Mouse (Mus musculus) neural tube, embryonic 11.5 days (tissue): Measurements from ENCODE around the gene Pnpo. TPM values are rescaled to one million over a fixed set of nuclear protein-coding genes. Genes with fewer than 3 reads are reported as not detected.
A peak's percentile ranks its signal among the peaks of the same experiment; 100 is the strongest.

Source experiments
- ATAC-seq: fragments of 200-750 bp; cut with Nextera tagmentation; 2 replicates; pipeline ENCODE4 v1.8.0; 2017; ENCODE audit warnings: moderate number of reproducible peaks, mild to moderate bottlenecking, moderate TSS enrichment, moderate library complexity; ENCODE audit not compliant: insufficient read depth, low FRiP score, low TSS enrichment
- DNase-seq: peaks from one replicate; pipeline ENCODE4 v3.0.0-alpha.2; 2015; ENCODE audit warnings: low spot score
- H3K27ac ChIP-seq: fragments of 300-500 bp; sonication (generic); 2 replicates; pipeline ENCODE4 v1.5.1; 2014; ENCODE audit warnings: low read depth, mild to moderate bottlenecking, low read length
- H3K27me3 ChIP-seq: fragments of 300-500 bp; sonication (generic); 2 replicates; pipeline ENCODE4 v1.6.1; 2014; ENCODE audit warnings: mild to moderate bottlenecking, low read length, mixed read lengths; ENCODE audit not compliant: control insufficient read depth, insufficient read depth
- H3K36me3 ChIP-seq: fragments of 300-500 bp; sonication (generic); 2 replicates; pipeline ENCODE4 v1.6.1; 2014; ENCODE audit warnings: mild to moderate bottlenecking, low read length, moderate library complexity, mixed read lengths; ENCODE audit not compliant: control insufficient read depth, insufficient read depth
- H3K4me1 ChIP-seq: fragments of 300-500 bp; sonication (generic); 2 replicates; pipeline ENCODE4 v1.6.1; 2014; ENCODE audit warnings: low read length, mixed read lengths; ENCODE audit not compliant: control insufficient read depth, insufficient read depth
- H3K4me2 ChIP-seq: fragments of 300-500 bp; sonication (generic); 2 replicates; pipeline ENCODE4 v1.6.1; 2014; ENCODE audit warnings: low read depth, mild to moderate bottlenecking, moderate library complexity
- H3K4me3 ChIP-seq: fragments of 300-500 bp; sonication (generic); 2 replicates; pipeline ENCODE4 v1.5.1; 2014; ENCODE audit warnings: low read depth, low read length
- H3K9ac ChIP-seq: fragments of 300-500 bp; sonication (generic); 2 replicates; pipeline ENCODE4 v1.6.1; 2014; ENCODE audit warnings: mild to moderate bottlenecking, low read length
- H3K9me3 ChIP-seq: fragments of 300-500 bp; sonication (generic); 2 replicates; pipeline ENCODE4 v1.6.1; 2016; ENCODE audit warnings: low read length; ENCODE audit not compliant: control insufficient read depth
- WGBS: fragments of 180-500 bp; shearing (Covaris S2); extraction: QIAGEN DNeasy Blood & Tissue Kit; methylation state at CpG from one replicate; pipeline ENCODE4 v1.1.7; 2014; 5-methylcytosine and 5-hydroxymethylcytosine counted together
- polyA plus RNA-seq: library from polyadenylated mRNA; unstranded; fragments of >200 nt; fragmentation: Nextera tagmentation; extraction: Ambion mirVana; gene quantifications from 2 replicates; pipeline ENCODE4 v1.2.1, GENCODE M21; 2014

The Pnpo gene
- polyA plus RNA-seq, 1 experiment from 2014 or later, result 26.2 TPM

GRCm38 (mm10) chr11:96910003-96910402 lies 33.8 kb downstream of the Pnpo start:
- Histone ChIP-seq H3K4me1 (peaks cover 37% of the 10 kb centered on the region), H3K9ac (no peak overlapping the region), H3K4me2 (no peak overlapping the region), H3K4me3 (no peak overlapping the region), H3K27ac (no peak overlapping the region), H3K9me3 (no peaks in the 10 kb centered on the region), H3K27me3 (no peaks in the 10 kb centered on the region), H3K36me3 (peaks cover 2% of the 10 kb centered on the region; the same call in 1 of the 2 replicates)
- DNase-seq (peak; percentile 87), ATAC-seq (peak; percentile 24; the same call in 1 of the 2 replicates)
- 26% methylated on average over 7 of the region's 7 CpGs for WGBS

DNA sequence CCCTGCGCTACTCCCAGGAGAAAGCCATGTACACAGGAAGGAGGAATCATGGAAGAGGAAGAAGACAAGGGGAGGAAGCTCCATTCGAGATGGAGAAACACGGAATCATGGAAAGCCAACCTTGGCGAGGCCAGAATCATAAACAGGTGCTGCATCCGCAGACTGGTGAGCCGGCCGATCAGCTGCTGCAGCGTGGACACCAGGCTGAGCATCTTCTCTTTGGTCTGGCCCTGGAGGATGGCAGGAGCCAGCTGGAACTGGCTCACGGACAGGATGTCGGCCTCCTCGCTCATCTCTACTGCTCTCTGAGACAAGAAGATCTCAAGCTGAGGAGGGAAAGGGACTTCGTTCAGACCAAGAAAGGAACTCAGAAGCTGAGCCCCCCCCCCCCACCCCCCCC lies 35.2 kb downstream of the Pnpo start:
- Histone ChIP-seq H3K4me3 (no peak overlapping the region), H3K27ac (peak overlapping the region; percentile 89), H3K9ac (peak overlapping the region; percentile 14; the same call in 1 of the 2 replicates), H3K4me1 (peaks cover 42% of the 10 kb centered on the region), H3K4me2 (no peak overlapping the region), H3K27me3 (no peaks in the 10 kb centered on the region), H3K9me3 (no peaks in the 10 kb centered on the region), H3K36me3 (peaks cover 2% of the 10 kb centered on the region; the same call in 1 of the 2 replicates)
- 88% methylated on average over 12 of the region's 12 CpGs for WGBS
- ATAC-seq (no peak), DNase-seq (no peak)

- Histone ChIP-seq H3K27ac (peak overlapping the region; percentile 89), H3K4me3 (no peak overlapping the region), H3K4me2 (no peak overlapping the region), H3K9me3 (no peaks in the 10 kb centered on the region), H3K9ac (peak overlapping the region; percentile 41), H3K36me3 (peaks cover 2% of the 10 kb centered on the region; the same call in 1 of the 2 replicates), H3K27me3 (no peaks in the 10 kb centered on the region), H3K4me1 (peaks cover 59% of the 10 kb centered on the region)
- ATAC-seq (no peak), DNase-seq (peak; percentile 69)
- 20% methylated on average over 15 of the region's 15 CpGs for WGBS
Measured at GRCm38 (mm10) chr11:96906431-96907161, 37.2 kb downstream of the Pnpo start.

DNA sequence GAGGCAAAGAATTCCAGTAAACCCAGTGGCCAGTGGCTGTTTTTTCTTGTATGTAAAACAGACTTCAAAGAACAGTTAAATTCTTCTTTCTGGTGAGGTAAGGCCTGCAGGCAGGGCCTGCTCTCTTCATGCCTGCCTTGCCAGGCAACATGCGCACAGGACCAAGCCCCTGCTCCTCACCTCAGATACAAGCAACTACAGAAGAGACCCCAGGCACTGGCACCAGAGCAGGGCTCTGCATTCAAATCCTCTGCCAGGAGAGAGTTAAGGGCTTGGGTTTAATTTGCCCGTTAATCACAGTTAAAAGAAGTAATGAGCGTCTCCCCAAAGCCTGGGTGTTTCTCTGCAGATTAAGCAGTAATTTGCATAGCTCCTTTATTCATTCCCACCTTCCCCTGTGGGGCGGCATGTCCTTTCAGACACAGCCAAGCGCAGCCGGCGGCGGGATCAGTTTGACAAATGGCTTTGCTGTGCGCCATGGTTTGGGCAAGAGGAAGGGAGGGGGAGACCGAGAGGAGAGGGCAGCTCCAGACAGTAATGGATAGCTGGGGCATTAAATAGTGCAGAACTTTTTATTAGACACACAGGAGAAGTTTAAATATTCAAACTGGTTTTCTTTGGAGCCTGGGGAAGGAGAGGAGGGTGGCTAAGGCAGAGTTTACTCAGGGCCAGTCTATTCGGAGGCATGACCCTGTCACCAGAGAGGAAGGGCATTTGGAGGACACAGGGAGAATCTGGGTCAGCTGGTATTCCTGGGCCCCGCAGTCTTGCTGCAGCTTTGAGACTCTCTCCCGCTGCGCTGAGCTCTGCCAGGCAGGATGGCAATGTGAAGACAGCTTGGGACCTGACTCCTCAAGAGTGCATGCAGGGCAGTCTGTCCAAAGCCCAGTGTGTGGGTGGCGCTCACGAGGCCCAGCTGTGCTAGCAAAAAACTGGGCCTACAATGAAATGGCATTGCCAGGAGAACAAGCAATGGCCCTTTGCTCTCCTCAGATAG lies 40.8 kb downstream of the Pnpo start:
- H3K4me3 ChIP-seq, result no peak overlapping the region
- H3K9me3 ChIP-seq, result no peaks in the 10 kb centered on the region
- no peak overlapping the region for H3K4me2 ChIP-seq
- no peaks in the 10 kb centered on the region for H3K27me3 ChIP-seq
- ATAC-seq (peak; percentile 81), DNase-seq (peak; percentile 91)
- 3% methylated on average over 16 of the region's 16 CpGs for WGBS
- H3K36me3 ChIP-seq, result no peaks in the 10 kb centered on the region; the same call in 1 of the 2 replicates
- peak overlapping the region; percentile 27 for H3K9ac ChIP-seq
- H3K4me1 ChIP-seq, result peaks cover 72% of the 10 kb centered on the region
- H3K27ac ChIP-seq, result peak overlapping the region; percentile 93

- no peak for DNase-seq
- H3K4me1 ChIP-seq, result peaks cover 69% of the 10 kb centered on the region
- WGBS, result 36% methylated on average over 9 of the region's 9 CpGs
- H3K4me3 ChIP-seq, result no peak overlapping the region
- 0 out of 2 replicates have a peak overlapping the region, but pooled peaks have one; percentile 1 for H3K9ac ChIP-seq
- peak overlapping the region; percentile 95 for H3K27ac ChIP-seq
- H3K9me3 ChIP-seq, result no peaks in the 10 kb centered on the region
- ATAC-seq, result no peak
- H3K4me2 ChIP-seq, result no peak overlapping the region
- H3K36me3 ChIP-seq, result no peaks in the 10 kb centered on the region
- H3K27me3 ChIP-seq, result no peaks in the 10 kb centered on the region
Measured at GRCm38 (mm10) chr11:96901332-96901731, 42.5 kb downstream of the Pnpo start.

DNA sequence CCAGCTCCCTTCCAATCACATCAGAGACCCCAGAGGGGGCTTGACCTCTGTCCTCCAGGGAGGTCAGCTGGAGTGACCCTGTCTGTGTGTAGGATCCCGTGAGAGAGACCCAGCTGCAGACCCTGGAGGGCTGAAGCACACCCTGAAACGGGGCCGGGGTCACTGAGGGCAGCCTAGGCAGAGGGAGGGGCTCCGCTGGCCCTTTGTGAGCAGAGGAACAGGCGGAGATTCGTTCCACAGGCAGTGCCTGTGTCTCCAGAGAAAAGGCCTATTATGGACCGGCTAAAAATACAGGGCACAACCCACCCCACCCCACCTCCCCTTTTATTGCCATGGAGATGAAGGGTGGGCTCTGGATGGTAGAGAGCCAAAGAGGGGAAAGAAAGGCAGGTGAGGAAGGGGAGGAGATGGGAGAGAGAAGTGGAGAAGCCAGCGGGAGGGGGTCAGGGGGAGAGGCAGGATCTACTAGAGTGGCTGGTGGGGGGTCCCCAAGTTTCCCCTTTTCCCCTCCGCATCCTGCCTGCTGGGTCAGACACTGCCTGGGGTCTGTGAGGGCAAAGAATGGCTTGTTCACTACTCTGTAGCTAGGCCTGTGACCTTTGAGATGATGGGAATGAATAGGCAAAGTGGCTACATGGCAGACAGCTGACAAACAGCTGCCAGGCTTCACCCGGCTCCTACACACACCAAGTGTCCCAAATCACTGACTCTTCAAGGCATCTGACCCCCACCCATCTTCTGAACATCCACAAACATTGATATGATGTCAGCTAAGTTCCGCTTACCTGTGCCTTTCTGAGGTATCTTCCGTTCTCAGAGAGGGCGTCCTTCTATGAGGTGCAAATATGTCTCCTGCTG lies 44.1 kb downstream of the Pnpo start:
- no peaks in the 10 kb centered on the region for H3K9me3 ChIP-seq
- no peaks in the 10 kb centered on the region for H3K36me3 ChIP-seq
- no peaks in the 10 kb centered on the region for H3K27me3 ChIP-seq
- H3K9ac ChIP-seq, result peak overlapping the region; percentile 5; the same call in 1 of the 2 replicates
- 21% methylated on average over 12 of the region's 13 CpGs for WGBS
- peak overlapping the region; percentile 95 for H3K27ac ChIP-seq
- DNase-seq (peak; percentile 90), ATAC-seq (peak; percentile 77)
- no peak overlapping the region for H3K4me3 ChIP-seq
- H3K4me1 ChIP-seq, result peaks cover 61% of the 10 kb centered on the region
- peak overlapping the region; percentile 23 for H3K4me2 ChIP-seq

DNA sequence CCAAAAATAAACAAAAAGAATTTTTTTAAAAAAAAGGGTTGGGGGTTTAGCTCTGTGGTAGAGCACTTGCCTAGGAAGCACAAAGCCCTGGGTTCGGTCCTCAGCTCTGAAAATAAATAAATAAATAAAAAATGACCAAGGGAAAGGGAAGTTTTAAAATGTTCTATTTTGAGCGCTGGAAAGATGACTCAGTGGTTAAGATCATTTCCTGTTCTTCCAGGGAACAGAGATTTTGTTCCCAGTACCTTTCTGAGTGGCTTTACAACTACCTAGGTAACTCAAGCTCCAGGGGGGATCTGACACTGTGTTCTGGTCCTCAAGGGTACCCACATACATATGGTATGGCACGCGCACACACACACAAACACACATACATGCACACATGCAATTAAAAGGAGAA lies 47.9 kb downstream of the Pnpo start:
- Histone ChIP-seq H3K4me2 (no peak overlapping the region), H3K4me3 (no peak overlapping the region), H3K27me3 (no peaks in the 10 kb centered on the region), H3K36me3 (no peaks in the 10 kb centered on the region), H3K9me3 (no peaks in the 10 kb centered on the region), H3K4me1 (peaks cover 54% of the 10 kb centered on the region), H3K27ac (peak overlapping the region; percentile 74), H3K9ac (no peak overlapping the region)
- DNase-seq, result no peak
- no peak for ATAC-seq
- WGBS, result 96% methylated on average over 4 of the region's 4 CpGs
